Mouse (Mus musculus): Measurements from ENCODE around the gene Ppil2.

The Ppil2 gene

DNA sequence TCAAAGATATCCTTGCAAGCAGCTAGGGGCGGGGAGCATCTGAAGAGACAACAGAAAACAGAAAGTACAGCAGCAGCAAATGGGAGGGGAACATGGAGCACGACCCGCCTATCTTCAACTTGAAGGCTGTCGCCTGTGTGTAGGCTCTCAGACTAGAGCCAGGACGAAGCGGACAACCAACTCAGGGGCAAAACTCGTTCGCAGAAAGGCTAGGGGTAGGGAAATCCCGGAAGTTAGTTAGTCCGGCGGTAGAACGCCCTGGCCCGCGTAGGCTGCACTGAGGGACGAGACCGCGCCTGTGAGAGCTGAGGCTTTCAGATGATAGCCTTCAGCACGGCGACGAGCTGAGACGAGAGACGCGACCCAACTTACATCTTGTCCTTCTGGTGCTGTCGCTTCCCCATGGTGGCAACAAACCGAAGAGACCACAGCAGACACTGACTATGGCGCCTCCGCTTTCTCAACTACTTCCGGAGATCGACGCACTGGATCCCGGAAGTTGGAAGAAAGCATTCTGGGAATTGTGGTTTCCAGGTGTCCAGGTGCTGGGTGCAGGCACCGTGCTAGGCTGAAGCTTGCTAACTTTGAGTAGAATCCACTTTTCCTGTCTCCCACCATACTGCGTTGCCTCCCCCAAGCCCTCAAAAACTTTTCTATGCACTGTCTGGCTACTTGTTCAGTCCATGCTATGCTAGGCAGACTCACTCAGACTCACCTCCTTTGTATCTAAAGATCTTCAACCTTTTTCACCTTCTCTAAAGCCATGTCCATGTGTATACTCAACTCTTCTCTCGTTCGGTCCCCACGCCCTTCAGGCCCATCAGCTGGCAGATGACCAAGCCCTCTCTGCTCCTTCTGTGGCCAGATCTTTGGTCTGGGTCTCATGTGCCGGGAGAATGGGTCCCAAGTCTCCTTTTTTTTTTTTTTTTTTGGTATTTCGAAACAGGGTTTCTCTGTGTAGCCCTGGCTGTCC lies at the start of gene Ppil2:
TSS of gene Ppil2 (minus strand) at position 487 of the 973 bp plus-strand sequence.
- peak; percentile 56 to 64 for DNase-seq (ENCODE audit: low spot score in 2 of 2)

DNA sequence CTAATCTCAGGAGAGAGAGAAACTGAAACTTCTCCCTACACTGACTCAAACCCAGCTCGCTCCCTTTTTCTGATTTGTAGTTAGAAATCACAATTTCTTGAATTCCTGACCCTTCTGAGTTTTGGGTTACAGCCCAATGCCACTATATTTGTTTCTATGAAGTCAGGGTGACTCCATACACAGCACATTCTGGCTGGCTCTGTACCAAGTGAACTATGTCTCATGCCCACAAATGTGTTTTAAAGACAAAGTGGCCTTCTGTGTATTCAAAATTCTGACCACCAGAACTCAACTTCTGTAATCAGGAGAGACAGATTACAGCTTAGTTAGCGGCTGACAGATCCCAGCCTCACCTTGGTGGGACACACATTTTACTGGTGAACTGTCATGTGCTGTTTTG lies 43.3 kb upstream of the Ppil2 start:
- DNase-seq (ENCODE audit: low spot score in 2 of 2) = no peak

DNA sequence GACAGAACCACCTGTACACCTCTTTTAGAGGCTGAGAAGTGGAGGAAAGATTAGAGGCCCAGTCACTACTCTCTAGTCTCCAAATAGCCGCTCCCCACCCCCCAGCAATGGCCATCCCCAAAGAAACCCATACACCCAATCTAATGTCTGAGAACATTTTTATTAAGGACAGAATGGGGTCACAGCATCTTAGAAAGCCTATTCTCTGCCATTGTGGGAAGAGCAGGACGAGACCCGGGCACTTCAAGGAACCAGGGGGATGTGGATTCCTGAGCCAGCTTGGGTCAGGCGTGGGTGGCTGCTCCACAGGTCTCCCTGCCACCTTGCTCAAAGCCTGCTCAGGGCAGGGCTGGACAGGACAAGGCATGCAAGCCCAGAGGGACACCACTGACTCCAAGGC lies 40.8 kb upstream of the Ppil2 start:
- DNase-seq (ENCODE audit: low spot score in 2 of 2) = no peak

DNA sequence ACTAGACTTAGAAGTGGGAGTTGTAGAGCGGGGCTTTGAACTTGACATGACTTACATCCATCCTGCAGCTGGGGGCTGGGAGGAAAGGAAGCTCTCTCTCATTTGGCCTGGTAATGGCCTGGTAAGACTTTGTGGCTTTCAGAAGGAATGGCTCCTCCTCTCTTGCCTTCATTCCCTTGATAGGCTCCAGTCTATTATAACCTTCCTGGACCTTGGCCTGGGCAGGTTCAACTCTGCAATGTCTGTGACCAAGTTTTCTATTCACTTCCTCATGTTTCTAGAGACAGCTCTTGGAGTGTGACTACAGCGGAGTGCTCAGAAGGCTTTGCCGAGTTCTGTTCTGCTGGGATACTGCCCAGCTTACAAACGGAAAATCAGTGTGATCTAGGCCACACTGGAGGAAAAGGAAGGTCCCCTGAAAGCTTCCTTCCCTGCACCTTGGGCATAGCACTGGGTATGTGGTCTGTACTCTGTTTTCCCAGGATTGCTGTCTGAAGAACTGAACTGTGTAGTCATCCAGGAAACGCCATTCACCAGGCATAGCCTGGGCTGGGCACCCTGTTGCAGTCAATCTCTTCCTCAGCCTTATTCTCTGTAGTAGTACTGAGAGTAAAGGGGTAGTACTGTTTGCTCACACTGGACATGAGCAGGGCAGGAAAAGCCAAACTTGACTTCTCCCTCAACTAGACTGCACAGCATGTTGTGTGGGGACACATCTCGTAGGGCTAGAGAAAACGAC lies 39.6 kb upstream of the Ppil2 start:
- DNase-seq (ENCODE audit: low spot score in 2 of 2) = no peak

DNA sequence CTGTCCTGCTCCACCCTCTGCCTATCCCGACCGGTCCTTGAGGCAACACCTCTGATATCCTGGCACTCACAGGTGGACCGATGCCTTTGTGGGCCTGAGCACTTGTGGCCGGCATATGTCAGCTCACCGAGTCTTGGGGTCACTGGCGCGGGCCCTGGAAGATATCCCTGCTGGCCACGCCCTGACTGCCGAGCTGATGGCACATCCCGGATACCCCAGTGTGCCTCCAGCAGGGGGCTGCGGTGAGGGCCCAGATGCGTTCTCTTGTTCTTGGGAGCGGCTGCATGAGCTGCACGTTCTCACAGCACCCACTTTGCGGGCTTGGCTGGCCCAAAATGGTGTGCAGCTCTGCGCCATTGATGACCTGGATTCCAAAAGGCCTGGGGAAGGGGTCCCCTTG lies 37.0 kb upstream of the Ppil2 start:
- no peak for DNase-seq (ENCODE audit: low spot score in 2 of 2)

DNA sequence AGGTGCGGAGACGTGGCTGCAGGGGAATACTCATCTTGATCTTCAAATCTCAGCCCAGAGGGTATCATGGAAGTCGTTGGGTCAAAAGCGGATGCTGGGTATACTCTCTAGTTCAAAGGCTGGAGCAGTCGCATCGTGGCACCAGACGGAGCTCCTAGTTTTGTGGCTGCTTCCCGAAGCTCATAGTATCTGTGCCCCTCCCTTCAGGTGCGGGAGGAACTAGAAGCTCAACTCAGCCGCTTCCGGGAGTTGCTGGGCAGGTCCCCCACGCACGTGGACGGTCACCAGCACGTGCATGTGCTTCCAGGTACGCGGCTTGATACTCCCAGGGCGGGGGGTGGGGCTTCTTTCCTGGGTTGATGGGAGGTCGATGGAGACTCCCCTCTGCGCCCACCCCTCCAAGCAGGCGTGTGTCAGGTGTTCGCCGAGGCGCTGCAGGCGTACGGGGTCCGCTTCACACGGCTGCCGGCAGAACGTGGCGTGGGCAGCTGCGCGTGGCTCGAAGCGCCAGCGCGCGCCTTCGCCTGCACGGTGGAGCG lies 36.4 kb upstream of the Ppil2 start:
- DNase-seq (ENCODE audit: low spot score in 2 of 2) = peak; percentile 9 to 13

DNA sequence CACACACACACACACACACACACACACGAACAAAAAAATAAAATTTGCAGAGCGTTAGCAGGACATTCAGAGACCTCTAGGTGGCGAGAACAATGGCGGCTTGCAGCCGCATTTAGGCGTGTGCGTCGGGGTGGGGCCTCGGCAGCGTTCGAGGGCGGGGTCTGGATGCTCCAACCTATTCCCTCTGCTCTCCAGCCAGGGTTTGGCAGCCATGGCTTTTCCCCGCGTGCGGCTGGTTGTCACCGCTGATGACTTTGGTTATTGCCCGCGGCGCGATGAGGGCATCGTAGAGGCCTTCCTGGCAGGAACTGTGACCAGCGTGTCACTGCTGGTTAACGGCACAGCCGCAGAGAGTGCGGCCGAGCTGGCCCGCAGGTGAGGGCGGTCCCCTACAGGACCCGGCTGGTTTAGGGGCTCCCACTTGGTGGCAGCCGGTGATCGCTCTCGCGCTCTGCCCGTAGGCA lies 35.7 kb upstream of the Ppil2 start, which contains the start of gene Ccdc116:
TSS of gene Ccdc116 (minus strand) at position 458 of the 464 bp plus-strand sequence.
- peak; percentile 51 to 74 for DNase-seq (ENCODE audit: low spot score in 2 of 2)

DNA sequence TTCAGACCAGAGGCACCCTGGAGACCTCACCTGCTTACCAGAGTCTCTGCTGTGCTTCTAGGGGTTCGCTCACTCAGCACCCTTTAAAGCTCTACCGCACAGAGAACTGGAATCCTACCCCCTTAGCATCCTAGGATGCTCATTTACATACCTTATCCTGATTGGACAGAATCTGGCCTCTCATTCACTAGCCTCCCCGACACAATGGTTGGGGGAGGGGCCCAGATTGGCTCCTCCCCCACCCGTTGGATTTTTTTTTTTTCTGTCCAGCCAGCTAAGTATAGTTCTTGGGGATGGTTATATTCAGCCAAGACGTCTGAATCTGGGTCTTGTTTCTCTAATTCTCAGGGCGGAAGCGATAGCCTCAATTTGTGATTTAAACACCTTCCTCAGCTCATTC lies 33.3 kb upstream of the Ppil2 start, which contains the start of gene Ydjc:
TSS of gene Ydjc (plus strand) at position 283 of the 400 bp plus-strand sequence.
- DNase-seq (ENCODE audit: low spot score in 2 of 2) = no peak

DNA sequence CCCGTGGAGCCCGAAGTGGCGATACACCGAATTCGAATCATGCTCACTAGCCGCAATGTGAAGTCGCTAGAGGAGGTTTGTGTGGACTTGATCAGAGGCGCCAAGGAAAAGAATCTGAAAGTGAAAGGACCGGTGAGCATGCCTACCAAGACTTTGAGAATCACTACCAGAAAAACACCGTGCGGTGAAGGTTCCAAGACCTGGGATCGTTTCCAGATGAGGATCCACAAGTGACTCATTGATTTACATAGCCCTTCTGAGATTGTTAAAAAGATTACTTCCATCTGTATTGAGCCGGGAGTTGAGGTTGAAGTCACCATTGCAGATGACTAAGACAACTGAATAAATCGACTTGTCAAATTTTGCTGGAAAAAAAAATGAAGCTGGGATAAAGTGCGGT lies 26.3 kb upstream of the Ppil2 start:
- no peak for DNase-seq (ENCODE audit: low spot score in 2 of 2)

DNA sequence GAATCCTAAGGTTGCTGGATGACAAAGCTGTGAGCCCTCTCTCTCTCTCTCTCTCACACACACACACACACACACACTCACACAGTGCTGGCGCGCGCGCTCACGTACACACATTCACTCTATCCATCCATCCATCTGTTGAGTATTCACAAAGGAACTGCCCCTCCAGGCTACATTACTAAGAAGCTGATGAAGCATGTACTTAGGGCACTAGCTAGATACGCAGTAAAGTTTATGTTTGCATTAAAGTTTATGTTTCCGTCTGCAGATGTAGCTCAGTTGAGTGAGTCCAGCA lies 21.8 kb upstream of the Ppil2 start:
- no peak for DNase-seq (ENCODE audit: low spot score in 2 of 2)

DNA sequence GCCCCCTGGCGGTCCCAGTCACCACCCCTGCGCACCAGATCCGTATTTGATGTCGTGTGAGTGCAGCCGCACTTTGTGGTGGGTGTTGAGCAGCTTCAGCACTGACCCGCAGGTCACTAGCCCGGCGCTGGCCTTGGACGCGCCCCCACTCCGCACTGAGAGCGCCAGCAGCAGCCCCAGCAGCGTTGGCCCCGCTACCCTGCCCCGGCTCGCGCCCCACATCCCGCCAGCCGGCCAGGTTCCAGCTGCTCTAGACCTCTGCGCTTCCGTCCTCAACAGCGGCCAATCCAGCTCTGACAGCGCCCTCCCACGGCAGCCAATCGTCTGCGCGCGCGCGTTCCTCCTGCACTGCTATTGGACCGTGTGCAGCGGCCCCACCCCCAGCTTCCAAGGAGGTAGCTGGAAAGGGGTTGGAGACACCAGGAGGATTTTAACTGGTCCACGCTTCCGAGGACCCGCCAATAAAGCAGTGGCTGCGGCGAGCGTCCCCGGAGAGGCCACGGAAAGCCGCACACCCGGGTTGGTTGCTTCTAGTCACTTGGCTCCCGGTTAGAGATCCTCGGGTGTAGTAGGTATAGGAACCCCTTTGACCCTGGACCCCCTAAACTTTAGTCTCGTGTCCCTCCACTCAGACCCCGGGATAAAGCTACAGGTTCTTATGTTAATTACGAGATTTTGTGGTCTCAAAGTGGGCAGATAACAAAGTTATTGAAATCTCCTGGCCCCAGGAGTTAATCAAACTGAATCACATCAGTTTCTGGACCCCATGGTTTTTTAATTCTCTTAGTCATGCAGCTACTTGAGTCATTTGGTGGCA lies 21.2 kb upstream of the Ppil2 start, which contains the start of gene Sdf2l1:
TSS of gene Sdf2l1 (minus strand) at position 295 of the 817 bp plus-strand sequence.
- DNase-seq (ENCODE audit: low spot score in 2 of 2) = peak; percentile 93 to 97

DNA sequence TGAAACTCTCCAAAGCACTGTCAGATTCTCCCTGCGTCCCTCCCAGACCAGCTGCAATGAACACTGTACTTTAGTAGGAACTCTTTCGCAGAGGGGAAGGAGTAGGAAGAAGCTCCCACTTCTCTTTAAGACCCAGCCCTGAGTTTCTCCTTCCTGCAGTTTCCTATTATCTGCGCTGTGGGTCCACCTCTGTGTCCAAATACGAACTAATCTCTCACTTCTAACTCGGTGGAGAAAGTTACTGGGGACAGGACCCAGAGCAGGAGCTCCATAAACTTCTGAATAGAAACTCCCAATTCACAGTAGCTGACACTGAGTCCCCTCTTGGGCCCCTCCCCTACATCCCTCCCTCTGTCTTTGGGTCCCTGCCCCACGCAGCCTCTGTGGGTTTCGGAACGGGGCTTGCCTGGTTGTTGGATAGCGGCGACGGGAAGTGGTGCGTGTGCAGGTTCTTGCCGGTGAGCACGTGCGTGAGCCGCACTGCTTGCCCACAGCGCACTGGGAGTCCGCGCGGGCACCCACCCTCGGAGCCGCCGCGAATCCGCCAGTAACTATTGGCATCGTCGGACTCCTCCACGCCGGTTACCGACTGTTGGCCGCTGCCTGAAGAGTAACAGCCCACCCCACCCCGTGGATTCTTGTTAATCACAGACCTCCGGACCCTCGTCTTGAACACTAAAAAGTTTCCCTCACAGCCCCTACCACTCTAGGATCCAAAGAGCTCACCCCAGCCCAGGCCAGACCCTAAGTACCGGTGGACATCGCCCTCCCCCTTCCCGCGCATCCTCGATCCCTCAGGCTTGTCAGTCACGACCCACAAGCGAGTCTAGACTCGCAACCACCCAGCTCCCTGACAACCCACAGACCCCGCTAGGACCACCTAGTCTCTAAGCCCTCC lies 20.4 kb upstream of the Ppil2 start:
- peak in 1 of 2 experiments; percentile 4 for DNase-seq (ENCODE audit: low spot score in 2 of 2)

DNA sequence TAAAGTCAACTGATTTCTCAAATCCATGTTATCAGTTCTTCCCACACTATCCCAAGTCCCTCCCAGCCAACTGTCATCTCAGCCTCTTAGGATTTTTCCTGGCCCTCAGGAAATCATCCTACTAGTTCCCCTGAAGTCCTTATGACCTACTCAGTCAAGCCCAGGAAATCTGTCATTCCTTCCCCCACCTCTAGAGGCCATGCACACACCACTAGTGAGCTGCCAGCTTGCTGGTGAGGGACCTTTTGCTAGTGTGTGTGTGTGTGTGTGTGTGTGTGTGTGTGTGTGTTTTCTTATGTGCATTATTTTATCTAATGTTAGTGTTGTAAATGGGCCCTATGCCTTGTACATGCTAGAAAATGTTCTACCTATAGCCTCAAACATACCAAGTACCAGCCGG lies 16.2 kb upstream of the Ppil2 start:
- DNase-seq (ENCODE audit: low spot score in 2 of 2) = peak in 1 of 2 experiments; percentile 41

DNA sequence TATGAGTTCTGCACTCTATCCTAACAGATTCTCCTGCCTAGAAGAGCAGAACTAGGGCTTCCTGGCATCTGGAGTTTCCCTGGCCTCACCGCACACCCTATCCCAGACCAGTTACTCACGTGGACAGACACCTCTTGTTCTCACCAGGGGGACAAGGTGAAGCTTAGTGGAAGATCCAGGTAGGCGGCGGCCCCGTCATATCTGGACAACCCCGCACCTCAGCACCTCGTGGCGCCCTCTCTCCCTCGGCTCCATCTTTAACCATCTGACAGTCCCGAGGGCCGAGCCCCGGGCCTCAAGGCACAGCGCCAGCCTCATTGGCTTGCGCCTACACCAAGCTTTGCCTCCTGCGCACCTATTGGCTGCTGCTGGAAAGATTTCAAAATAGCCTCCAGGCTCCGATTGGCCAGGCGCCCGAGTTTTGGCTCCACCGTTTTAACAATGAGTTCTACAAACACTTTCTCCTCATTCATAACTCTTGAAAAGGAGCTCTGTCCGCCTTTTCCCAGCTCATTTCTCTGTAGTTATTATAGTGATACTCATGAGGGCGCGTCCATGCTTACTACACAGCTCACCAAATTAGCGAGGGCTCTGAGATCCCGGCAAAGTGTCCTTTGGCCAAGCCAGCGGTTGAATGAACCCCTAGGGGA lies 13.9 kb upstream of the Ppil2 start, which contains the start of gene 2610318N02Rik:
TSS of gene 2610318N02Rik (minus strand) at position 297 of the 650 bp plus-strand sequence.
- peak; percentile 28 to 76 for DNase-seq (ENCODE audit: low spot score in 2 of 2)

DNA sequence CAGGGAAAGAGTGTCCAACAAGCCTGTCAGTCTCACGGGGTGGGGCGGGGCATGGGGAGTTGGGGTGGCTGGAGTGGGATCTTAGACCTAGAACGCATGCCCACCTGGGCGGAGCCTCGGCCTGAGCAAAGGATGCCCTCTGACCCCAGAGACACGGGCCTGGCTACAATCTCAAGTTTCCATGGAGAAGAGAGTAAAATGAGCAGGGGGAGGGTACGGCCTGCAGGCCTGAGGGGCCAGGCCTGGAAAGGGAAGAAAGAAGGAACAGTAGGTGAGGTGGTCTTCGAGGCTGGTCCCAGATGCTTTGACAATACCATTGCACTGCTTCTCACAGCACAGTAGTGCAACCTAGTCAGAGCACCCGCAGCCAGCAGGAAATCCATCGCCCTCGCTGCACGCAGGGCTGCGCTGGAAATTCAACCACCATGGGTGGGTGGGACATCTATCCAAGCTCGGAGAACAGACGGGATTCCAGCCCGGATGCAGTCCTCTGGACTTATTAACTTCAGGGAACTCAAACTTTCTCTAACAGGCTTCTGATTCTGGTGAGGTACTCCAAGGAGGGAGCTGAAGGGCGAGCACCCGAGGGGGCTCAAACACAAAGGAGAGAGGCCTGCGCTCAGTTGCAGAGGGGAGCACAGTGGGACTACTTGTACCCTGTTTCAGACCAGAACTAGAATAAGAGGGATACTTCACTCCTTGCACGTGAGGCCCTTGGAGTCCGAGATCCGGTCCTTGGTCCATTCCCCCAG lies 13.2 kb upstream of the Ppil2 start:
- DNase-seq (ENCODE audit: low spot score in 2 of 2) = no peak

DNA sequence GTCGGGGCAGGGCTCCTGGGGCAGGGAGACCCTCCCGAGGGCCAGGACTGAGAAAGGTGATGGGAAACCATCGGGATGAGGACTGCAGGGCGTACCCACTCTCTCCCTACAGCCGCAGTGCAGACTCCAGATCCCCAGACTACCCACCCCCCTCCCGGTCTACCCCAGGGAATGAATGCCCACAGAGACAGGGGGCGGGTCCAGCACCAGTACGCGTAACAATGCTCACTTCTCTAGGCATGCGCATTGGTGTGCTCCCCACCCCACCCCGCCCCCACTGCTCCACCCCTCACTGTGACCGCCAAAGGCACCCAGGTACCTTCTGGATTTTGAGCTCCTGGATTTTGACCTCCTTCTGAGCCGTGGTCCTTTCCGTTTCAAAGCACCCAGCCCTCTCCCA lies 10.5 kb upstream of the Ppil2 start:
- DNase-seq (ENCODE audit: low spot score in 2 of 2) = no peak

DNA sequence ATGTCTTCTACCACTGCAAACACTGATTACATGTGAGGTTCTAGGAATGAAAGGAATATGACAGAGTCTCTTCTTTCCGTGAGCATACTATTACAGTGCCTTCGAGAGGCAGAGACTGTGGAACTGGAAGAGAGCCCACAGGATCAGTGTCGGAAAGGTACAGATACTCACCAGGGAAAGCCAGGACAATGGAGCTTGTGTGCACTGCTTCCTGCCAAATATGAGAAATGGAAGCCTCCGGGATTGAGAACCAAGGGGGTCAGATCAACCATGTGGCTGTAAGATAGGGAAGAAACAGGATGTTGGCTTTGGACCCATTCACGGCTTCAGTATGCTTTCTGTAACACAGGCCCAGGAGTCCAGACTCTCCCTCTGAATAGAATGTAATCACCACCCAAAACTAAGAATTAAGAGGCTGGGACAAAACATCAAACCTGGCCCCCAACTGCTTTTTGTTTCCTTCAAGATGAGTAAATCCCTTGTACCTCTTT lies 6.3 kb upstream of the Ppil2 start:
- DNase-seq (ENCODE audit: low spot score in 2 of 2) = no peak

DNA sequence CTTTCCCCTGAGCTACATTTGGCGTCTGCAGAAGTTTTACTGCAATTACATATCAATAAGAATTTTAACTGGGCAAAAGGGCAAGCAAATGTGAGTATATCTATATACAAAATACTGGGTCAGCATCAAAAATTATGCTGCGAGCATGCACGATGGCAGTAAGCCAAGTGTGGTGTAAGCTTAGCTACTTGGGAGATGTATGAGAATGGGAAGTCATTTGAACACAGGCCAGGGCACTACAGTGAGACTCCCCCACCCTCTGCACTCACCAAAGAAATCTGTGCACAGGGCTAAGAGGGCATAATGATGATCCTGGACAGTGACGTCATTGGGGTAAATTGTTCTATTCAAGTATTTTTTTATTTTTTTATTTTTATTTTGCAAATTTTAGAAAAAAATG lies 6.5 kb downstream of the Ppil2 start:
- no peak for DNase-seq (ENCODE audit: low spot score in 2 of 2)

All from urinary bladder, postnatal 36 days (tissue).